Mouse (Mus musculus) layer of hippocampus, adult 9-10 months (tissue): ENCODE results near the gene Olfr1212.

ENCODE experiments used
- DNase-seq: peaks from one replicate; pipeline ENCODE4 v3.0.0; 2022; ENCODE audit warnings: low spot score

Gene Olfr1212

DNA sequence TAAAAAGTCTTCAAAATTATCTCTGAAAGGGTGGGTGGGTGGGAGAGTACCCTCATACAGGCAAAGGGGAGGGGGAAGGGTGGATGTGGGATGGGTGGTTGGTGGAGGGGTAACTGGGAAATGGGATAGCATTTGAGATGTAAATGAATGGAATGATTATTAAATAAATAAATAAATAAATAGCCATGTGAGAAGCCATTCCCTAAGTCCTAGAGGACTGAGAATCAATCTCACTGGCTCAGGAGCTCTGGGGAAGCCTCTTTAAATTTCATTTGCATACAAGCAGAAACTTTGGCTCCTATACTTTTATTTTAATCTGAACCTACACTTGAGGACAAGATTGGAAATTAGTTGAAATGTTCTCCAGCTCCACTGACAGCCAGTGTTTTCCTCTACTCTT lies at the start of gene Olfr1212:
Gene Olfr1212, plus strand, starts transcription at position 301 of the 400 bp plus-strand sequence.
- DNase-seq, result no peak

DNA sequence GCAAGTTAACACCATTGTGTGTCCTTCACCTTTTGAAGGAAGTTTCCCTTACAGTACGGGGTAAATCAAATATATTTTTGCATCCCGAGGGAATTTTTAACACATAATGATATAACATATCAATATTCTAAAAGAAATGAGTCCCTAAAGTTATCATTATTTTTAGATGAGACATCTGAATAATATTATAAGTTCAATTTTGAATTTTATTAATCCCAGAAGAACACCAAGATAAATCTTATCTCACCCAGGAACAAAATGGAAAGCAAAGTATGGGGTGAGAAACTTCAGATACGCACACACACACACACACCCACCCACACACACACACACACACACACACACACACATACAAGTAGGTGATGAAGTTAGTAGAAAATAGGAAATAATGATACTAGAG lies 38.7 kb upstream of the Olfr1212 start, which contains the start of gene Olfr1209:
Gene Olfr1209, minus strand, starts transcription at position 101 of the 400 bp plus-strand sequence.
- DNase-seq, result no peak

GRCm38 (mm10) chr2:88938011-88938410 lies 15.8 kb upstream of the Olfr1212 start, which contains the start of gene Olfr1211:
Olfr1211 (minus strand) TSS chr2:88938111.
- no peak for DNase-seq

DNA sequence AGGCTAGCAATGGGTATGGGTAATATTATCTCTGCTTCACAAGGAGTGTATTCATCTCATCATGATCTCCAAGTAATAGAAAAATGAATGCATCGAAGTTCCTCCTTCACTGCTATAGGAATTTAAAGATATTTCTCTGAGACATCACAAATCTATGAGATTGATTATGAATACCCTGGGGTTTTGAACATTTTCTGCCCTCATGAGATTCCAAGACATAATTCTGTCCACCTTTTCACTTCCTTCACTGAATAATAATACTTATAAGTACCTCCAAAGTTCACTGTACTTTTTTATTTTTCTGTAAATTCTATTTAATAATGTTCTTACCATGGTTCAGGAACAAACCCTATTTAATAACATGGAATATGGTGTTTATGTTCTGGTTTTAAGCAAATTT lies 26.4 kb downstream of the Olfr1212 start, which contains the start of gene Gm13762:
Gene Gm13762, minus strand, starts transcription at position 101 of the 400 bp plus-strand sequence.
- no peak for DNase-seq

DNA sequence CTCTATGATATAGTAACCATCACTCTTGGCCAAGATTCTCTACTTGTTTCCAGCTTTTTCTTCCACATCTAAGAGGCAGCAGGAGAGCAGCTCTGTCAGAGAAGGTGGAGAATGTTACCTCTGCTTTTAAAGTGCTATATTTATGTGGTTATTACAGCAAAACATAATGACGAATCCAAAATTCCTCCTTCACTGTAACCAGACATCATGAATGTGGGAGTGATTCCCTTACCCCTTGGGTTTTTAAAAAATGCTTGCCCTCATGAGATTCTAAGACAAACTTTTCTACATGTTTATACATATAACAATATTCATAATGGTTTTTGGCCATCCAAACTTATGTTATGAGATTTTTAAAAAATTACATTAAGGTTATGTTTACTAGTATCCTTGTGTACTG lies 38.8 kb downstream of the Olfr1212 start, which contains the start of gene Olfr1214:
Gene Olfr1214, minus strand, starts transcription at position 101 of the 400 bp plus-strand sequence.
- DNase-seq, result no peak

GRCm38 (mm10) chr2:89006873-89007272 lies 53.1 kb downstream of the Olfr1212 start, which contains the start of gene Olfr1215:
Olfr1215 (minus strand) TSS chr2:89006973.
- DNase-seq, result no peak
